Mouse (Mus musculus): ENCODE results near the gene Lsp1. TPM values are rescaled to one million over a fixed set of nuclear protein-coding genes. Genes with fewer than 3 reads are reported as not detected.

Lsp1 gene
- total RNA-seq, 2 experiments from 2014 or later: 93.3 to 108 TPM

DNA sequence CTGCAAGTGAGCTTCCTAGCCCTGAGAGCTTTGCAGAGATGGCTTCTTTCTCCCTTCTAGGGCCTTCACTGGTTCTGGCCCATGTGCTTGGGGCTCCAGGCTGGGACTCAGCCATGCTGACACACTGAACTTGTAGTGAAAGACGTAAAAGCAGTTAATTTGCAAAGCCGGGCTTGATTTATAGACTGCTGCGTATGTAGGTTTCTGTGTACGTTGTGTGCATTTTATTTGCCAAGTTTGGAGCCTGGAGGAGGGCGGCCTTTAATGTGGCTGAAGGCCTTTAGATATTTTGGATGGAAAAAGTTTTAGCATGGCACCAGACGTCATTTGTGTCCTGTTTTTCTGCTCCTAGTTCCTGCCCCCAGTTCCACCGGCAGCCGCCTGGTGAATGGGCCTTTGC lies 79.2 kb downstream of the Lsp1 start:
- no peak for DNase-seq

DNA sequence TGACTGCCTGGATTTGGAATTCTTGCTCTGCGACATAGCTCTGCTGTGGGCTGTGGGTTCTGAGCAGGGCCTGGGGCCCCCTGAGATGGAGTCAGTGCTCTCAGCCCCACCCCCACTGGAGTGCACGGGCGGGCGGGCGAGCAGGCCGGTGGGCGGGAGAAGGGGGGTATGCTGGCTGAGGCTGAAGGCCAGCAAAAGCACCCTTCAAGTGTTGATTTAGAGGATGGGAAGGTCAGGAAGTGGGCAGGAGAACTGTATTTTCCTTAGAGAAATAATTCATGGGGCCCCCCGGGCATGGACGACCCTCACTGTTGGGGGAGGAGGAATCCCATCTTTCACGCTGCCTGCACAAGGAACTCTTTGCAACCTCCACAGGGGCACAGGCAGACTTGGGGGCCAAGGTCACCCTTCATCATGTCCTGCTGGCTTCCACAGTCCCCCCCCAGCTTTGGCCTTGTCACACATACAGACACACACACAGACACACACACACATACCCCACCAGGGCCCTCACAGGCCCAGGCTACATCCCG lies 82.2 kb downstream of the Lsp1 start:
- DNase-seq: no peak

Other genes with a start within 250 kb of the Lsp1 start
- not detected for gene Gm7579, start 248.9 kb upstream of the Lsp1 start, total RNA-seq (2021)
- gene Krtap5-5, start 230.8 kb upstream of the Lsp1 start, total RNA-seq (2021): not detected
- not detected for gene Gm40460, start 219.7 kb upstream of the Lsp1 start, total RNA-seq (2021)
- not detected for gene Gm2431, start 202.5 kb upstream of the Lsp1 start, total RNA-seq (2021)
- gene Gm4559, start 186.4 kb upstream of the Lsp1 start, total RNA-seq (2021): not detected
- gene Krtap5-1, start 163.7 kb upstream of the Lsp1 start, total RNA-seq (2021): not detected
- gene Krtap5-4, start 157.3 kb upstream of the Lsp1 start, total RNA-seq (2021): not detected
- gene Ifitm10, start 87.1 kb upstream of the Lsp1 start, total RNA-seq (2021): 1 to 10 TPM; 2.0 TPM
- 1 to 10 TPM in 1 of 2 experiments, under 1 TPM in 1; 0.43 to 1.7 TPM for gene Gm49369, start 78.1 kb upstream of the Lsp1 start, total RNA-seq (2021)
- gene Ctsd, start 72.8 kb upstream of the Lsp1 start, total RNA-seq (2021): 100 to 1,000 TPM; 344 to 370 TPM
- gene Syt8, start 26.0 kb upstream of the Lsp1 start, total RNA-seq (2021): not detected
- 10 to 100 TPM in 1 of 2 experiments, 1 to 10 TPM in 1; 6.6 to 16.4 TPM for gene Tnni2, start 19.0 kb upstream of the Lsp1 start, total RNA-seq (2021)
- 10 to 100 TPM in 1 of 2 experiments, under 1 TPM in 1; 0.98 to 10.9 TPM for gene Tnnt3, start 38.0 kb downstream of the Lsp1 start, total RNA-seq (2021)
- gene Mrpl23, start 71.9 kb downstream of the Lsp1 start, total RNA-seq (2021): 1 to 10 TPM; 3.7 to 6.4 TPM
- 1,000 to 10,000 TPM; 1,716 to 1,905 TPM for gene Igf2, start 206.0 kb downstream of the Lsp1 start, total RNA-seq (2021)
- gene Gm49394, start 209.1 kb downstream of the Lsp1 start, total RNA-seq (2021): under 1 TPM in 1 of 2 experiments, not detected in 1; 0.16 TPM